Mouse (Mus musculus) stomach, embryonic 16.5 days (tissue): Measurements from ENCODE around the gene Atp8a2. TPM values are rescaled to one million over a fixed set of nuclear protein-coding genes. Genes with fewer than 3 reads are reported as not detected.

Experiments used
- ATAC-seq: fragments of 200-750 bp; cut with Nextera tagmentation; 2 replicates; pipeline ENCODE4 v1.8.0; 2017; ENCODE audit warnings: moderate number of reproducible peaks, moderate TSS enrichment; ENCODE audit not compliant: insufficient read depth, low FRiP score
- H3K27ac ChIP-seq: fragments of 300-500 bp; sonication (generic); 2 replicates; pipeline ENCODE4 v1.5.1; 2014; ENCODE audit warnings: low read length
- H3K27me3 ChIP-seq: fragments of 300-500 bp; sonication (generic); 2 replicates; pipeline ENCODE4 v1.6.1; 2014; ENCODE audit warnings: low read length, control low read depth, mixed read lengths; ENCODE audit not compliant: control insufficient read depth, insufficient read depth
- H3K36me3 ChIP-seq: fragments of 300-500 bp; sonication (generic); 2 replicates; pipeline ENCODE4 v1.6.1; 2014; ENCODE audit warnings: low read length; ENCODE audit not compliant: control insufficient read depth, insufficient read depth
- H3K4me1 ChIP-seq: fragments of 300-500 bp; sonication (generic); 2 replicates; pipeline ENCODE4 v1.6.1; 2014; ENCODE audit warnings: low read length, control low read depth, mixed read lengths; ENCODE audit not compliant: control insufficient read depth, insufficient read depth
- H3K4me2 ChIP-seq: fragments of 300-500 bp; sonication (generic); 2 replicates; pipeline ENCODE4 v1.6.1; 2014; ENCODE audit warnings: low read depth, low read length, mixed read lengths
- H3K4me3 ChIP-seq: fragments of 300-500 bp; sonication (generic); replicated peaks from 2 replicates; pipeline ENCODE4 v1.5.1; 2014; ENCODE audit warnings: mild to moderate bottlenecking, low read length
- H3K9ac ChIP-seq: fragments of 300-500 bp; sonication (generic); 2 replicates; pipeline ENCODE4 v1.6.1; 2014; ENCODE audit warnings: low read length
- H3K9me3 ChIP-seq: fragments of 300-500 bp; sonication (generic); replicated peaks from 2 replicates; pipeline ENCODE4 v1.6.1; 2016; ENCODE audit warnings: low read length, control low read depth; ENCODE audit not compliant: control insufficient read depth
- WGBS: fragments of 180-500 bp; shearing (Covaris S2); extraction: QIAGEN DNeasy Blood & Tissue Kit; methylation state at CpG from one replicate; pipeline ENCODE4 v1.1.7; 2014; 5-methylcytosine and 5-hydroxymethylcytosine counted together
- microRNA counts: library from miRNA; unstranded; fragments of <30 nt; microRNA quantifications from one replicate; lab custom pipeline; 2016
- microRNA-seq: library from miRNA; unstranded; fragments of <30 nt; microRNA quantifications from one replicate; pipeline ENCODE4, GENCODE M21; 2016
- polyA plus RNA-seq: library from polyadenylated mRNA; unstranded; fragments of >200 nt; fragmentation: Nextera tagmentation; extraction: Ambion mirVana; gene quantifications from 2 replicates; pipeline ENCODE4 v1.2.1, GENCODE M21; 2015

Gene Atp8a2
- polyA plus RNA-seq, 1 experiment from 2014 or later, result 5.4 TPM

- no peak for ATAC-seq
Measured at GRCm38 (mm10) chr14:59590614-59591013, 606.4 kb downstream of the Atp8a2 start.

More at GRCm38 (mm10) chr14:59590614-59591013, 606.4 kb downstream of the Atp8a2 start:
- Histone ChIP-seq H3K4me3 (no peak overlapping the region), H3K27me3 (no peaks in the 10 kb centered on the region), H3K27ac (no peak overlapping the region), H3K4me2 (no peak overlapping the region), H3K4me1 (no peaks in the 10 kb centered on the region), H3K36me3 (peaks cover 12% of the 10 kb centered on the region), H3K9ac (no peak overlapping the region), H3K9me3 (no peaks in the 10 kb centered on the region)
- WGBS, result 80% methylated on average over 1 of the region's 1 CpGs

MicroRNAs within 50 kb of the gene (microRNA counts, 519-probe panel; counts per million panel counts)
- microRNA mmu-miR-719 (lab: Ali Mortazavi, UCI), result not detected

Small RNAs within 50 kb of the gene (microRNA-seq; reads per million reads assigned to microRNA genes)
- not detected for gene Mir719

Other genes with a start within 250 kb of the Atp8a2 start
- 0.08 and 0.10 TPM in 2 replicates for gene Nupl1, start 54.3 kb upstream of the Atp8a2 start, polyA plus RNA-seq
- 49.1 and 50.5 TPM in 2 replicates for gene Gm49336, start 54.3 kb upstream of the Atp8a2 start, polyA plus RNA-seq
- gene Mtmr6, start 68.0 kb upstream of the Atp8a2 start, polyA plus RNA-seq, result 40.9 and 46.5 TPM in 2 replicates
- gene Amer2, start 176.1 kb upstream of the Atp8a2 start, polyA plus RNA-seq, result 0.39 and 0.84 TPM in 2 replicates